In the genomic region with DNA sequence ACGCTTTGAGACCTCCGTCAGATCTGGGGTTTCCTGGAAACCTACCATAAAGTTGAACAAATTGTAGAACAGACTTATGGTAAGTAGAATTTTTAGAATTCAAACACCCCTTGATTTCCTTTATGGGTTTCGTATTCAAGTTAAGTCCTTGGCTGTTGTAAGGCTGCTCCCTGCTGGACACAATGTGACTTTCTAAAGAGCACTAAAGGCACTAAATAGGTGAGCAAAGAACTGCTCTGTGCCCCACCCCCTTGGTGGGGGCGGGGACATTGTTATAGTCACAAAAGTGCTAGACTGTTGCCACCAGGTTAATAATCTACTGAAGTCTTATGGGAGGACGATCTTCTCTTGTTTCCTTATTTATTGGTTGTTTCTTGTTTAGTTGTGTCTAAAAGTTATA, we compare ENCODE assay signal across 8 mouse cellular contexts. TPM values are rescaled to one million over a fixed set of nuclear protein-coding genes. Genes with fewer than 3 reads are reported as not detected.
DNase-seq lines count a peak whose midpoint lies in the region; ATAC-seq and TF ChIP-seq lines count a peak whose summit lies in the region.

No protein-coding gene starts in this region.

- intact Hi-C loops in heart, adult 2 months (cut with DNase I) = loop anchor here (10.0 kb wide), 2 partner anchors 224 to 294 kb away; no protein-coding TSS in a partner anchor
- intact Hi-C loops in heart, postnatal 36 days (cut with DNase I) = loop anchor here (2.0 kb wide), 1 partner anchor 292 kb away; no protein-coding TSS in a partner anchor

- H3K4me3 ChIP-seq in heart, adult 2 months = no peak overlapping the region

- no peak for TF ChIP-seq EP300 in heart, adult 2 months (IDR thresholded peaks at IDR 0.05; ENCODE audit: insufficient read depth, low read depth, low read length)

- 91% methylated on average over 5 of the region's 5 CpGs for WGBS in heart, adult 2 months

- no peak for TF ChIP-seq POLR2A in heart, adult 2 months (IDR thresholded peaks at IDR 0.05; ENCODE audit: insufficient read depth, low read depth, low read length)

- no peaks in the 10 kb centered on the region; the same call in 1 of the 2 replicates for H3K36me3 ChIP-seq in heart, adult 2 months (ENCODE audit: control insufficient read depth, insufficient read depth, low read length)

- H3K27me3 ChIP-seq in heart, adult 2 months (ENCODE audit: control insufficient read depth, insufficient read depth, low read length) = no peaks in the 10 kb centered on the region

- no peak overlapping the region for H3K9ac ChIP-seq in heart, adult 2 months (ENCODE audit: low read depth, low read length)

- DNase-seq in heart, adult 2 months = no peak
- no peak for DNase-seq in heart, adult 8-10 months (ENCODE audit: low spot score)
- DNase-seq in 416B (ENCODE audit: low read depth) (peak; percentile 73), WW6 (ENCODE audit: low read depth, low spot score) (peak; percentile 7)
- DNase-seq in kidney, postnatal 25 days = peak; percentile 53 to 57
- DNase-seq in urinary bladder, postnatal 14 days (ENCODE audit: low spot score) = no peak
- DNase-seq in heart, postnatal 36 days = no peak

- H3K27ac ChIP-seq in heart, adult 2 months = no peak overlapping the region

- TF ChIP-seq CTCF in heart, adult 2 months (IDR thresholded peaks at IDR 0.05) = peak; percentile 51

- no peaks in the 10 kb centered on the region; the same call in 1 of the 2 replicates for H3K4me1 ChIP-seq in heart, adult 2 months (ENCODE audit: control insufficient read depth, insufficient read depth, low read length)

- no peak for ATAC-seq in monocyte, adult 5-6 weeks (replicated peaks; ENCODE audit: insufficient number of reproducible peaks, low FRiP score, low TSS enrichment, poor library complexity, severe bottlenecking)

- H3K79me2 ChIP-seq in heart, adult 2 months (replicated peaks; ENCODE audit: control insufficient read depth, insufficient read depth, low read length) = peaks cover 1% of the 10 kb centered on the region

RNA-seq across cellular contexts. Expression of a gene that starts 3.9 kb away (rescaled TPM):
- total RNA-seq in heart, adult 2 months (2021) = 100 to 1,000 TPM in 1 of 2 experiments, 10 to 100 TPM in 1; 91.6 to 103 TPM
- 37.7 and 80.5 TPM in 2 replicates for polyA plus RNA-seq in heart, adult 2 months (2012; rRNA removed)
- total RNA-seq in heart, adult 8-10 months (2022) = 100 to 1,000 TPM in 2 of 4 experiments, 10 to 100 TPM in 2; 84.0 to 103 (median 99.7) TPM
- total RNA-seq in monocyte, adult 5-6 weeks (2017) = 22.5 to 26.8 TPM (median 24.0 TPM) in 3 replicates
- 100 to 1,000 TPM in 1 of 2 experiments, 10 to 100 TPM in 1; 98.7 to 101 TPM for total RNA-seq in heart, postnatal 36 days (2021)

RNA-seq across cellular contexts. Expression of a gene that starts 4.0 kb away (rescaled TPM):
- 10 to 100 TPM; 11.2 to 12.3 TPM for total RNA-seq in heart, adult 2 months (2021)
- polyA plus RNA-seq in heart, adult 2 months (2012; rRNA removed) = 2.1 and 3.7 TPM in 2 replicates
- 10 to 100 TPM; 10.4 to 14.9 (median 13.1) TPM for total RNA-seq in heart, adult 8-10 months (2022)
- 2.2 to 12.3 TPM (median 3.8 TPM) in 3 replicates for total RNA-seq in monocyte, adult 5-6 weeks (2017)
- total RNA-seq in heart, postnatal 36 days (2021) = 10 to 100 TPM; 10.4 to 13.8 TPM

Comparison
In these comparisons a context has a peak if more than half of its experiments do, and no peak if none do; other contexts are left out.
1. DNase-seq: peak in 416B (single experiment), WW6 (single experiment) and kidney, postnatal 25 days (2 of 2); none in heart, adult 2 months (0 of 2), heart, adult 8-10 months (single experiment), urinary bladder, postnatal 14 days (single experiment) and heart, postnatal 36 days (0 of 2).